Mouse (Mus musculus): ENCODE data around the gene Nrde2. TPM values are rescaled to one million over a fixed set of nuclear protein-coding genes. Genes with fewer than 3 reads are reported as not detected.

The Nrde2 gene
- polyA plus RNA-seq, 1 experiment from 2014 or later = 12.8 TPM

DNA sequence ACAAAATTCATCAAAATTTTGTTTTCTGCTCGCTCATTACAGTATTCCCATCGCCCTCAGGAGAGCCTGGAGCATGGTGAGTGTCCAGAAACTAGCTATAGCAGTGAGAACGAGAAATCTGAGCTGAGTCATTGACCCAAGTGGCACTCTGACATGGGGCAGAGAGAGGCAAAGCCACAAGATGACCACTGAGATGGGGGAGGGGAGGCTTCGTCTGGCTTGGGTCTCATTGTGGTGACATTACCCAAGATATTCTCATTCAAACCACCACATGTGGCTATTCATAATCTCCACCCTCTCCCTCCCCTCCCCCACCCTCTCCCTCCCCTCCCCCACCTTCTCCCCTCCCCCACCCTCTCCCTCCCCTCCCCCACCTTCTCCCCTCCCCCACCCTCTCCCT lies 52.0 kb downstream of the Nrde2 start:
- Histone ChIP-seq H3K27ac (replicated peaks; ENCODE audit: low read depth, low read length) (no peak overlapping the region), H3K9ac (ENCODE audit: low read length) (no peak overlapping the region), H3K36me3 (ENCODE audit: control insufficient read depth, insufficient read depth, low read length) (peaks cover 2% of the 10 kb centered on the region; the same call in 1 of the 2 replicates), H3K4me3 (ENCODE audit: low read depth, low read length) (no peak overlapping the region), H3K27me3 (ENCODE audit: control insufficient read depth, insufficient read depth, low read length) (no peaks in the 10 kb centered on the region), H3K4me1 (ENCODE audit: control insufficient read depth, insufficient read depth, low read length) (peaks cover 5% of the 10 kb centered on the region), H3K4me2 (ENCODE audit: low read depth, severe bottlenecking) (no peak overlapping the region), H3K9me3 (ENCODE audit: control insufficient read depth, low read length) (no peaks in the 10 kb centered on the region)
- no peak for ATAC-seq (ENCODE audit: insufficient number of reproducible peaks, low FRiP score, low TSS enrichment, low read depth)
- 59% methylated on average over 4 of the region's 4 CpGs for WGBS
- no peak for DNase-seq (ENCODE audit: low spot score)

DNA sequence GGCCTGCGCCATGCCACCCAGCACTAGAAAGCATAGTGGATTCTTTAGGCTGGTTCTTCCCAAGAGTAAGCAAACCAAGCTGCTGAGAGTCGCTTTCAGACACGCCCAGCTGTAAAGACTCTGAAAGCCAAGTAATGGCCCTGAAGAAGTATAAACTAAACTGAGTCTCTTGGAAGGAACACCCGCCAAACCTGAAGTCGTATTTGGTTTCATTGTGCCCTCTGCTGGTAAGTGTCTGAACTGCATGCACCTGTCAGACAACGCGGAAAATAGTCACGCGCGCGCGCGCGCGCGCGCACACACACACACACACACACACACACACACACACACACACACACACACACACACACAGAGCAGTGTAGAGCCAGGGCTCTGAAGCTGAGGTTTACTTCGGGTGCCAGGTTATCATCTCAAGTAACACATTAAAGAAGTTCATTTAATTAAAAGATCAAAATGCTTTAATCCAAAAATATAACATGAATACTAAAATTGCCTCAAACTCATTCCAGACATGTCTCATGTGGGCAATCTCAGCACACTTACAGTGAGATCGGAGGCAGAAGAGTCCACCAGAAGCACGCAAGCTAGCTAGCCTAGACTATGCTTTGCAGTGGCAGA lies 53.1 kb downstream of the Nrde2 start:
- WGBS = 14% methylated on average over 20 of the region's 20 CpGs
- no peaks in the 10 kb centered on the region for H3K9me3 ChIP-seq (ENCODE audit: control insufficient read depth, low read length)
- H3K27me3 ChIP-seq (ENCODE audit: control insufficient read depth, insufficient read depth, low read length) = no peaks in the 10 kb centered on the region
- DNase-seq (ENCODE audit: low spot score) (peak; percentile 85), ATAC-seq (ENCODE audit: insufficient number of reproducible peaks, low FRiP score, low TSS enrichment, low read depth) (no peak)
- no peak overlapping the region for H3K27ac ChIP-seq (replicated peaks; ENCODE audit: low read depth, low read length)
- no peaks in the 10 kb centered on the region for H3K36me3 ChIP-seq (ENCODE audit: control insufficient read depth, insufficient read depth, low read length)
- H3K4me3 ChIP-seq (ENCODE audit: low read depth, low read length) = no peak overlapping the region
- peaks cover 4% of the 10 kb centered on the region for H3K4me1 ChIP-seq (ENCODE audit: control insufficient read depth, insufficient read depth, low read length)
- H3K4me2 ChIP-seq (ENCODE audit: low read depth, severe bottlenecking) = no peak overlapping the region
- H3K9ac ChIP-seq (ENCODE audit: low read length) = no peak overlapping the region

DNA sequence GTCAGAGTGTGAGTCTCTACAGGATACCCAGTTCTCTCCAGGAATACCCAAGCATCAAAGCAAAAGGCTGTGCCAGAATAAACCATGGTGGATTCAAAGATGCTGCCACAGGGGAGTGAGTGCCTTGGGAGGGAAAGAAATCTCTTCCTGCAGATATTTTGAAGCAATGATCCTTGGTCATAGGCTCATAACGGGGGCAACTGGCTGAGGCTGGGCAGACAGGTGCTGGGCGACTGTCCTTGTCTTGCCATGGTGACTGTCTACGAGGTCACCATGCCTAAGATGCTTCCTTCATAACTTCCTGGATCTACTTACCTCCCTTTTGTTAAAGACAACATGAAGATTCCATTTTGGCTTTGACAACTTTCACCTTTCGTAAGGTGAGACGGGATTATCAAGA lies 54.9 kb downstream of the Nrde2 start:
- H3K4me3 ChIP-seq (ENCODE audit: low read depth, low read length) = no peak overlapping the region
- no peaks in the 10 kb centered on the region for H3K4me1 ChIP-seq (ENCODE audit: control insufficient read depth, insufficient read depth, low read length)
- DNase-seq (ENCODE audit: low spot score) (no peak), ATAC-seq (ENCODE audit: insufficient number of reproducible peaks, low FRiP score, low TSS enrichment, low read depth) (no peak)
- no peaks in the 10 kb centered on the region for H3K9me3 ChIP-seq (ENCODE audit: control insufficient read depth, low read length)
- H3K4me2 ChIP-seq (ENCODE audit: low read depth, severe bottlenecking) = no peak overlapping the region
- no peak overlapping the region for H3K9ac ChIP-seq (ENCODE audit: low read length)
- no peaks in the 10 kb centered on the region for H3K36me3 ChIP-seq (ENCODE audit: control insufficient read depth, insufficient read depth, low read length)
- no peak overlapping the region for H3K27ac ChIP-seq (replicated peaks; ENCODE audit: low read depth, low read length)
- 88% methylated on average over 5 of the region's 5 CpGs for WGBS
- no peaks in the 10 kb centered on the region for H3K27me3 ChIP-seq (ENCODE audit: control insufficient read depth, insufficient read depth, low read length)

DNA sequence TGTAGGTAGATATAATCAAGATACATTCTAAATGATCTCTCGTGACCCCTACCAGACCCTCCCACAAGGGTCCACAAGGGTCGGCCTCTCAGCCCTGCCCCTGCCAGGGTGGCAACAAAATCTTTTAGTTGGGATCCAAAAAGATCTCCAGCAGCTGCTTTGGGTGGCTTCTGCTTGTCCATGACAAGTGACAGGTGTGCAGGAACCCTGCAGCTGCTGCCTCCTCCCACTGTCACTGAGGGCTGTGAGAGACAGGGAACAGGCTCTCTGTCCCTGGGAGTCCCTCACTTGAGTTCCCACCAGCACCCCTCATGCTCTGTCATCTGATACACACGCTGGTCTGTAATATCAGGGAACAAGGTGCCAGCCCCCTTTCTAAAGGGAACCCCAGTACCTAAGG lies 57.8 kb downstream of the Nrde2 start:
- H3K27me3 ChIP-seq (ENCODE audit: control insufficient read depth, insufficient read depth, low read length) = no peaks in the 10 kb centered on the region
- H3K9ac ChIP-seq (ENCODE audit: low read length) = no peak overlapping the region
- H3K4me1 ChIP-seq (ENCODE audit: control insufficient read depth, insufficient read depth, low read length) = no peaks in the 10 kb centered on the region
- DNase-seq (ENCODE audit: low spot score) (no peak), ATAC-seq (ENCODE audit: insufficient number of reproducible peaks, low FRiP score, low TSS enrichment, low read depth) (no peak)
- no peak overlapping the region for H3K4me2 ChIP-seq (ENCODE audit: low read depth, severe bottlenecking)
- H3K9me3 ChIP-seq (ENCODE audit: control insufficient read depth, low read length) = no peaks in the 10 kb centered on the region
- 65% methylated on average over 3 of the region's 3 CpGs for WGBS
- H3K36me3 ChIP-seq (ENCODE audit: control insufficient read depth, insufficient read depth, low read length) = no peaks in the 10 kb centered on the region
- H3K4me3 ChIP-seq (ENCODE audit: low read depth, low read length) = no peak overlapping the region
- no peak overlapping the region for H3K27ac ChIP-seq (replicated peaks; ENCODE audit: low read depth, low read length)

DNA sequence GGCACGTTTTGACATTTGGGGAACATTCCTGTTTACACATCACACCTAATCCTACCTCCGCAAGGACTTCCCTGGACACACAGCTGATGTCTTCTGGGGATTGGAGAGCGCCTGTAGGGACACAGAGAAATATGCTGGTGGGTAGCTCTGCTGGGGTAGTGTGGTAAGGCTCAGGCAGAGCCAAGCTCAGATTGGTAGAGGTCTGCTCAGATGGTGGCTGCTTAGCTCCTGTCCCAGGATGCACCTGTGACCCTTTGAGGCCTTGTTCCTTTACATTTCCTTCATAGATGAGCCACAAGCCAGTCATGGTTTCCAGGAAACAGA lies 58.8 kb downstream of the Nrde2 start:
- Histone ChIP-seq H3K9ac (ENCODE audit: low read length) (no peak overlapping the region; the same call in 1 of the 2 replicates), H3K4me1 (ENCODE audit: control insufficient read depth, insufficient read depth, low read length) (no peaks in the 10 kb centered on the region), H3K27me3 (ENCODE audit: control insufficient read depth, insufficient read depth, low read length) (no peaks in the 10 kb centered on the region), H3K4me2 (ENCODE audit: low read depth, severe bottlenecking) (no peak overlapping the region), H3K9me3 (ENCODE audit: control insufficient read depth, low read length) (no peaks in the 10 kb centered on the region), H3K36me3 (ENCODE audit: control insufficient read depth, insufficient read depth, low read length) (no peaks in the 10 kb centered on the region), H3K27ac (replicated peaks; ENCODE audit: low read depth, low read length) (no peak overlapping the region), H3K4me3 (ENCODE audit: low read depth, low read length) (no peak overlapping the region)
- ATAC-seq (ENCODE audit: insufficient number of reproducible peaks, low FRiP score, low TSS enrichment, low read depth) (no peak), DNase-seq (ENCODE audit: low spot score) (no peak)
- 78% methylated on average over 3 of the region's 3 CpGs for WGBS

DNA sequence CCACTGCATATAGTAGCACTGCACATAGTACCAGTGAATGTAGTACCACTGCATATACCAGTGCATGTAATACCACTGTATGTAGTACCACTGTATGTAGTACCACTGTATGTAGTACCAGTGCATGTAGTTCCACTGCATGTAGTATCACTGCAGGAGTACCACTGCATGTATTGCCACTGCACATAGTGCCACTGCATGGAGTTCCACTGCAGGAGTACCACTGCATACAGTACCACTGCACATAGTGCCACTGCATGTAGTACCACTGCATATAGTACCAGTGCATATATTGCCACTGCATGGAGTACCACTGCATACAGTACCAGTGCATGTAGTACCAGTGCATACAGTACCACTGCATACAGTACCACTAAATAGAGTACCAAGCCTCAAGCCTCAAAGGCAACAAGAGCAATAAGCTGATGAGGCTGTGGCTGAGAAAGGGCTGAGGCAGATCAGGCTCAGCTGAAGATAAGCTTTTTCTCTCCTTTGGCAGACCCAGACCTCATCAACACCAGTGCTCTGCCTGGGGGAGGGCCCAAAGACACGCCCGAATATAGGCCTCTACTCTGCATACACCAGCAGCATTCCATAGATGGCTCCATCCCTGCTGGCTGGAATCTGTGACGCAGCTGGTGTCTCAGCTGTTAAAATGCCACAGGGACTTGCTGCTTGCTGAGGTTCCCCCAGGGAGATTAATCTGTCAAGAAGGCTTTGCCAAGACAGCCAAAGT lies 59.3 kb downstream of the Nrde2 start:
- ATAC-seq (ENCODE audit: insufficient number of reproducible peaks, low FRiP score, low TSS enrichment, low read depth) = peak; percentile 67

DNA sequence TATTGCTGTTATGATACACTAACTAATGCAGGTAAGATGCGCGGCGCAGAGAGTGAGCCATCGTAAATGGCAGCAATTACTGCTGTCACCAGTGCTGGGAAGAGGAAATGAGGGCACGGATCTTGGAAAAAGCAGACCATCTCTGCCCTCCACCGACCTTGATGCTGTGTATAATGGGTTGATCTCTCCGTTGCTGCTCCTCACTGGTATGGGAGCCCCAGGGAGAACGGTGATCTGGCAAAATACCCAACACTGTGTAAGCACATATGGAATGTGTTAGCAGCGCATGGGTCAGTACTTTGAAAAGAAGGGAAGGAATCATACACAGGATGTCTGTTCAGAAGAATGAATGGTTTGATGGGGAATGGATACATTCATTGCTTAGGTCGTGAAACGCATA lies 66.4 kb downstream of the Nrde2 start:
- DNase-seq (ENCODE audit: low spot score) = no peak
- Histone ChIP-seq H3K4me2 (ENCODE audit: low read depth, severe bottlenecking) (no peak overlapping the region), H3K9ac (ENCODE audit: low read length) (no peak overlapping the region), H3K4me3 (ENCODE audit: low read depth, low read length) (no peak overlapping the region), H3K9me3 (ENCODE audit: control insufficient read depth, low read length) (no peaks in the 10 kb centered on the region), H3K36me3 (ENCODE audit: control insufficient read depth, insufficient read depth, low read length) (no peaks in the 10 kb centered on the region), H3K27me3 (ENCODE audit: control insufficient read depth, insufficient read depth, low read length) (no peaks in the 10 kb centered on the region), H3K4me1 (ENCODE audit: control insufficient read depth, insufficient read depth, low read length) (no peaks in the 10 kb centered on the region), H3K27ac (replicated peaks; ENCODE audit: low read depth, low read length) (no peak overlapping the region)
- 65% methylated on average over 11 of the region's 11 CpGs for WGBS
- ATAC-seq (ENCODE audit: insufficient number of reproducible peaks, low FRiP score, low TSS enrichment, low read depth) = 0 out of 2 replicates have a peak, but pooled peaks have one; percentile 31

More for the DNA sequence above, 59.3 kb downstream of the Nrde2 start:
- no peak overlapping the region for H3K4me2 ChIP-seq (ENCODE audit: low read depth, severe bottlenecking)
- H3K9ac ChIP-seq (ENCODE audit: low read length) = no peak overlapping the region; the same call in 1 of the 2 replicates
- no peak overlapping the region for H3K4me3 ChIP-seq (ENCODE audit: low read depth, low read length)
- H3K4me1 ChIP-seq (ENCODE audit: control insufficient read depth, insufficient read depth, low read length) = no peaks in the 10 kb centered on the region
- no peaks in the 10 kb centered on the region for H3K27me3 ChIP-seq (ENCODE audit: control insufficient read depth, insufficient read depth, low read length)
- no peaks in the 10 kb centered on the region for H3K36me3 ChIP-seq (ENCODE audit: control insufficient read depth, insufficient read depth, low read length)
- H3K27ac ChIP-seq (replicated peaks; ENCODE audit: low read depth, low read length) = no peak overlapping the region
- WGBS = 47% methylated on average over 3 of the region's 3 CpGs
- no peaks in the 10 kb centered on the region for H3K9me3 ChIP-seq (ENCODE audit: control insufficient read depth, low read length)
- DNase-seq (ENCODE audit: low spot score) = no peak

DNA sequence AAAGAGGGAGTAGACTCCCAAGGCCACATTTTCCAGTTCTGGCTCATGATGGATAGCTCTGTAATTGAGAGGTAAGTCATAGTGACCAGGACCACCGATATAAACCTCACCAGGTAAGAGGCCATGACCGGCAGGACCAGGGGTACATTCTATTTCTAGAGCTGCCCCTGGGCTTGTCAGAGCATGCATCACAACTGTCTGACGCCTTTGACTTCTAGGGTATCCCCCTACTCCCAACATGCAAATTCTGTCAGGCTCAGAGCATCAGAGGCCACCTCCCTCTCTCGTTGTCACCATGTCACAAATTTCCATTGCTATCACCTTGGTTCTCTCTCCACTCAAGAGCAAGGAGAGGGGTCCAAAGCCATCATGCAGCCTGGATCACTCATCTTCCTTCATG lies 68.7 kb downstream of the Nrde2 start:
- DNase-seq (ENCODE audit: low spot score) (no peak), ATAC-seq (ENCODE audit: insufficient number of reproducible peaks, low FRiP score, low TSS enrichment, low read depth) (no peak)
- no peaks in the 10 kb centered on the region for H3K27me3 ChIP-seq (ENCODE audit: control insufficient read depth, insufficient read depth, low read length)
- no peak overlapping the region for H3K4me3 ChIP-seq (ENCODE audit: low read depth, low read length)
- H3K36me3 ChIP-seq (ENCODE audit: control insufficient read depth, insufficient read depth, low read length) = no peaks in the 10 kb centered on the region
- no peak overlapping the region for H3K9ac ChIP-seq (ENCODE audit: low read length)
- no peaks in the 10 kb centered on the region for H3K9me3 ChIP-seq (ENCODE audit: control insufficient read depth, low read length)
- no peaks in the 10 kb centered on the region for H3K4me1 ChIP-seq (ENCODE audit: control insufficient read depth, insufficient read depth, low read length)
- H3K27ac ChIP-seq (replicated peaks; ENCODE audit: low read depth, low read length) = no peak overlapping the region
- 82% methylated on average over 4 of the region's 4 CpGs for WGBS
- H3K4me2 ChIP-seq (ENCODE audit: low read depth, severe bottlenecking) = no peak overlapping the region
